Mouse (Mus musculus) T-helper 1 cell (primary cell): ENCODE measurements around the gene Calhm1.

Source experiments
- in situ Hi-C: fragments of 300-600 bp; cut with MboI, MseI; formaldehyde crosslinking; loops from one replicate; pipeline ENCODE4 v1.15.1; 2025; ENCODE audit warnings: high pct_unique_total_duplicates

Calhm1 gene

DNA sequence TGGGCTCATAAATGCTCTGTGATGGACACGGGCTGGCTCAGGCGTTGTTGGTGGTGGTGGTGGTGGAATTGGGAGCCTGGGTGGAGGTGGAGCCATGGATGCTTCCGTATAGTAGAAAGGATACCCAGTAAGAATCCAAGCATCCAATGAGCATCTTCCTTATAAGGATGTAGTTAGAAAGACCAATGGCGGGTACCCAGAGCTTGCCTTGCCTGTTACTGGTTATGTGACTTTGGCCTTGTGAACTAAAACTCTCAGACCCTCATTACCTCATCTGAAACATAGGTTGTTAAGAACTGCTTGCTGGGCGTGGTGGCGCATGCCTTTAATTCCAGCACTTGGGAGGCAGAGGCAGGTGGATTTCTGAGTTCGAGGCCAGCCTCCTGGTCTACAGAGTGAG, 9.7 kb upstream of the Calhm1 start:
- in situ Hi-C loops, result loop anchor here (10.0 kb wide), 1 partner anchor 61 kb away; no protein-coding TSS in a partner anchor

DNA sequence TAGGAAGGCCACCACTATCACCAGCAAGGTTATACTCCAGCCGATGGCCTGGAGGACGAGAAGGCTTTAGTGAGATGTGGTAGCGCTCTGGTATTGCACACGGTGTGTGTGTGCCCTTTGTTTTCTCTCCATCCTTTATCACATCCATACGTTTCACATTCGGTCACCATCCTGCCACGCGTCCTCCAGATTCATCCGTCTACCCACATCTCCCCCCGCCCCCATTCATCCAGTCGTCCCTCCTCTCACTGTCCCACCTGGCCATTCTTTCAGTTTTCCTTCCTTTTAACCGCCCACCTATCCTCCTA, 8.0 kb upstream of the Calhm1 start:
- in situ Hi-C loops, result loop anchor here (10.0 kb wide), 1 partner anchor 63 kb away; no protein-coding TSS in a partner anchor

DNA sequence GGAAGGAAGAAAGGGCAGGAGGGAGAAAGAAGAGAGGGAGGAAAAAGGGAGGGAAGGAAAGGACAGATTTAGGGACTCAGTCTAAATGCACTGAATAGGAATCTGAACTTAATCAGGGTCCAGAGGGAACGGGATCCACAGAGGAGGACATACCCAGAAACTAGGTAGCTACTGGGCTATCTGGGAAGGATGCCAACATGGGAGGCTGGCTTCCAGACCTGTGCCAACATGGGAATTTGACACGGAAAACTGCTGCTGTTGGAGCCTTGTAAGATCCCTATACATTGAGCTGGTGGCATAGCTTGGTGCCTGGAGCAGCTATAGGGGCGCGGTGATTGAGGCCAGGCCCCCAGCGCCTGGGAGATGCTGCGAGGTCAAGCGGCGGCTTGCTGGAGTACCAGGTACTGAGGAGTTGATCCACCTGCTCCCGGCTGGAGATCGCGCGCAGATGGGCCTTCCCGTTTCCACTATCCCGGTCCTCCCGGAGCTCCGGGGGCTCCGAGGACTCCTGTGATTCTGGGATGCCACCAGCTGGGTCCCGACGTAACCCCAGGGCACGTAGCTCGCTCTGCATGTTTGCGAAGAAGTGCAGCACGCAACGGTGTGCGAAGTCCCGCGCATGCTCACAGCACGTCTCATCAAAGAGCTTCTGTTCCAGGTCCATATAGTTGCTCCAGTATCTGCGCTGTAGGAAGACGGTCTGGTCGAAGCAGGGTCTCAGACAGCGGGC, 7.4 kb upstream of the Calhm1 start:
- in situ Hi-C loops, result loop anchor here (10.0 kb wide), 1 partner anchor 63 kb away; no protein-coding TSS in a partner anchor

DNA sequence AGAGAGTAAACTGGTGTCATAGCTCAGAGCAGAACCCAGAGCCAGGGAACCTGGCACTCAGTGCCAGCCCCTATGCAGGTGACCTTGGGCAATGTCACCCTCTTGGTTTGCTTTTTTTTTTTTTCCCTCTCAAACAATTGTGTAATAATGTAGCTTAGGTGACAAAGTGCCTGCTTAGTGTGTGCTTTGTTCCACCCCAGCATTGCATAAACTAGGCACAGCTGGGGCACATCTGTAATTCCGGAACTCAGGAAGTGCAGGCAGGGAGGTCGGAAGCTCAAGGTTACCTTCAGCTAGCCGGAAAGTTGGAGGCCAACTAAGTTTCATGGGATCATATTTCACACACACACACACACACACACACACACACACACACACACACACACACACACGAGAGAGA, 5.8 kb upstream of the Calhm1 start:
- in situ Hi-C loops, result loop anchor here (10.0 kb wide), 1 partner anchor 65 kb away; no protein-coding TSS in a partner anchor

DNA sequence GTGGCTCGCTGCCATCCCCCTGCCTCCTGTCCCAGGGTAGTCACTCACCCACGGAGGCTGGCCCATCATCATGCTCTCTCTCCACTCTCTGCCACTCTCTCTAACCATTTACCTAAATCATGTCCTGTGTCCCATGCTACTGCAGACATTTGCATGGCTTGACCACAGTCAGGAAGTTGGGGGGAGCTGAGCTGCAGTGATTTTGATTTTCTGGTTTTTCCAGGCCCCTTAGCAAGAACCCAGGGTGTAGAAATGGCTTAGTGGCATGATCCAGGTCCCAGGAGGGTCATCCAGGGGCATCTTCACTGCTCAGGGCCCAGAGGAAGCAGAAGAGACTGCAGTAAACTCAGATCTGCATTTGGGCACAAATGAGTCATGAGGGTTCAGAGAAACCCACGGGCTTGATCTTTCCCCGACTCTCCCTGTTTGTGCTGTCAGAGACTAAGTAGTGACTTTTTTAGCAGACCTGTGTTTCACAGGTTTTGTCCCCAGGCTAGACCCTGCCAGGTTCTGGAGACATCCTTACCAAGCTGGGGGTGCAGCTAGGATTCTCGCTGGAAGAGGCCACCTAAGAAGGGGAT, 4.3 kb upstream of the Calhm1 start:
- in situ Hi-C loops, result no loop called here

DNA sequence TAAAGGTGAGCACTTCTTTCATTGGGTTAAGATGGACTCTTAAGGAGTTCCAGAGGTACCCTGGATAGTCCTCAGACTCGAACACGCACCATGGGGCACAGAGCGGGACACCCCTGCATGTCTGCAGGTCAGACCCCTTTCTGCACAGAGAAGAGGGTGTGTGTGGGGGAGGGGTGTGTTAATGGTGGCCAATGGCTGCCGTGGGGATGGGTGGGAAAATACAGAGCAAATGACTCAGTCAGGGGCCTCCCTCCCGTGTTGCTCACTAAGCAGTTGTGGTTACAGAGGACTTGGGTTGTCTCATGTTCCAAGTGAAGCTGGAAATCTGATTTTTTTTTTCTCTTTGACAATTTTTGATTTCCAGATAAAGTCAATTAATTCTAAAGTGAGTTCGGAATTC, 1.6 kb downstream of the Calhm1 start:
- in situ Hi-C loops, result no loop called here

DNA sequence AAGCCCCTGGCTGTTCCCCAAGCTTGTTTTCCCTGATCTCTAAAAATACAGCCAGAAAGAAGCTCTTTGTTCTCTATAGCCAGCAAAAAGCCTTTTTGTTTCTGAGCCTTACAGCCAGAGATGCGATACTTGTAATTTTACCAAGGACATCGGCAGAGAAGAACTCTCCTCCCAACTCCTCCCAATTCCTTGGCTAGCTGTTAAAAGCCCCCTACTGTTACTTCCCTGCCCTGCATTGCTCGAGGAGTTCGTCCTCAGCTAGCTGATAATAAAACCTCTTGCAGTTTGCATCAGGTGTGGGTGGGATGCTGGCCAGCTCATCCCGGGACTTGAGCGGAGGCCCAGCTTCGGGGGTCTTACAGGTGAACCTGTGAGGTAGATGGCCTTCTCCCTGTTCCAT, 4.4 kb downstream of the Calhm1 start:
- in situ Hi-C loops, result loop anchor here (10.0 kb wide), 1 partner anchor 445 kb away; no protein-coding TSS in a partner anchor

DNA sequence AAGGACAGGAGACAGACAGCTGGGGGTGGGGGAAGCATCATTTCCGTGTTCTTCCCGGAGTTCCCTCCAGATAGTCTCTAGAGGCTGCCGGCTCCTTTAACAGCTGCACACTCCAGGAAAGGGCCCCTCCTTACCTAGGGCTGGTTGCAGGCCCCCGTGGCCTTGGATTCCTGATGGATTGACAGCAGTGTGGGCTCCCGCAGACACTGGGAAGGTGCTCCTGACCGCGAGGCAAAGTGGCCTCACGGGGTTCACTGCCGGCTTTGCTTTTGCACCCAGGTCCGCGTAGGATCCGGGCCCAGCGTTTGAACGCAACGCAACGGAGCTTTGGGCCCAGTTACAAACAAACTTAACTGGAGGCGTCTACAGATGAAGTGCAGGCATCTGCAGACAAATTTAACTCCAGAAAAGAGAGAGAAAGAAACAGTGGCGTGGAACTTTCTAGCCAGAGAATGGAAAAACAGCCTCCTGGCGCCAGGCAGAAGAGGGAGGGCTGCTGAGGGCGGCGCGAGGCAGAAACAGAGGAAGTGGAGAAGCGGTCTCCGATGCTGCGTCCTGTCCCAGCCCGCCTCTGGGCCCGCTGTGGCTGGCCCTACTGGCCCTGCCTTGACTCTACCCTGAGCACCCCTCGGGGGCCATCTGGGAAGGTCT, 6.2 kb downstream of the Calhm1 start, which contains the start of gene Calhm2:
Calhm2 (minus strand) TSS at position 524 of the 651 bp plus-strand sequence.
- in situ Hi-C loops, result loop anchor here (10.0 kb wide), 1 partner anchor 447 kb away; no protein-coding TSS in a partner anchor

DNA sequence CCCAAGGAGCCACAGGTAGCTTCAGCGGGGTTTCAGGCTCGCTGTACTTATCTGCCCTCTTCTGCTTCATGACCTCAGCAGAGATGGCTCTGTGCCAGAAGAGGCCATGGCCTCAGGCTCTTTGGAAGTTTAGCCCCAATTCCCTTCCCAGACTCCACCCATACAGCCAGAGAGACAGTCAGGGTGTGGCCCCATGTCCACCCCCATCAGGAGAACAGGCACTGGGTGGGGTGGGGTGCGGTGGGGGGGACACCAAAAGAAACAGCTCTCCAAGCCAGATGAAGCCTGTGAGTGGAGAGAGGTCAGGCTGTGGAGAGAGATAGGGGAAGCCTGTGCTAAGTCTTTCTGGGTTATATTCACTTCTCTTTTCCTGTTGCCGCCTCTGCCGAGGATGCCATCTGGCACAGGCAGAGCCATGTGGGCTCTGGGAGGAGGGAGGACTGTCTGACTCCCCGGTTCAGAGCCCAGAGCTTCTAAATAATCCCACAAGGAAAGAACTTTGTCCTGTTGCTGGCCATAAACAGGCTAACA, 6.9 kb downstream of the Calhm1 start:
- in situ Hi-C loops, result loop anchor here (10.0 kb wide), 1 partner anchor 448 kb away; no protein-coding TSS in a partner anchor

DNA sequence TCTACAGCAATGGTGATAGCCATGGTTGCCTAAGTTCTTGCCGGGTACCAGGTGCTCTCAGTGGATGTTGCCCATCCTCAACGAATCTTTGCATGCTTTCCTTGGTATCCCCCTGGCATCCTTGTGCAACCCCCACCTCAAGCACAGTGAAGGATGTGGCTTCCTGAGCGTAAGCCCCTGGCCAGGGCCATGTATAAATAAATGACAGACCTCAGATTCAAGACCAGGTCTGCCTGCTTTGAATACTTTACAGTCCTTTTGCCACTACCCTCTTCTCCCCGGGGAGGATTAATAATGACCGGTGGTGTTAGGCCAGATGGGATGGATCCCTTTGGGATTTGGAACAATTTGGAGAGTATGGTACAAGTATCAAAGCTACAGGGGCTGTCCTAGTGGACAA, 7.9 kb downstream of the Calhm1 start:
- in situ Hi-C loops, result loop anchor here (10.0 kb wide), 1 partner anchor 449 kb away; no protein-coding TSS in a partner anchor

DNA sequence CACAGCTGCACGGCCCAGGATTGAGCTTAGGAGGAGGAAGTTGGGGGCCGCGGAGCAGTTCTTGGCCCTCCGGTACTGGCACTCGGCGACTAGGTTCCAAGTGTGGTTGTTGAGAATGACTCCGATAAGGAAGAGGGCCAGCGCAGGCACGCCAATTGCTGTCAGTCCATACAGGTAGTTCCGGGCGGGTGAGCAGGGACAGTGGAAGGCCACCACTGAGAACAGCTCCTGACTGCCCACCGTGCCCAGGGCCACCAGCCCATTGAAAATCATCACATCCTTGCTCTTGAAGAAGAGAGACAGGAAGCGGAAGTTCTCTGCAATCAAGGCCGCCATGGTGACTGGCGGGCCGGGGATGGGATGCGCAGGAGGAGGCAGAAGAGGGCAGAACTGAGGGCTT, 8.5 kb downstream of the Calhm1 start:
- in situ Hi-C loops, result loop anchor here (10.0 kb wide), 1 partner anchor 449 kb away; no protein-coding TSS in a partner anchor

DNA sequence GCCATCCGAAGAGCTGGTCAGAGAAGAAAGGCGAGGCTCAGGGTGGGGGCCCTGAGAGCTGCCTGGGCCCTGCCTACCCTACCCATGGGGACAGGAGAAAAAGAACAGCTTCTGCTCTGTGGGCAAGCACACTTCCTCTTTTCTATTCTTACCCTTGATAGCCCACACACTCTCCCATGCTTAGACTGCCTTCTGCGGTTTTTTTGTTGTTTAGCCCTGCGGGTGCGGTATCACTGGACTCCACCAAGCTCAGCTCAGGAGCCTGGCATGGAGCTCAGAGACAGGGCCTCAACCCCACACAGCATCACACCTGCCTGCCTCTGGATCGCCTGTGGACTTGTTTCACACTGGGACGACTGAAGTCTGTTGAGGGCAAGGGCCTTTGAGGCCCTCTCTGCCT, 10.9 kb downstream of the Calhm1 start:
- in situ Hi-C loops, result loop anchor here (10.0 kb wide), 1 partner anchor 452 kb away; no protein-coding TSS in a partner anchor

DNA sequence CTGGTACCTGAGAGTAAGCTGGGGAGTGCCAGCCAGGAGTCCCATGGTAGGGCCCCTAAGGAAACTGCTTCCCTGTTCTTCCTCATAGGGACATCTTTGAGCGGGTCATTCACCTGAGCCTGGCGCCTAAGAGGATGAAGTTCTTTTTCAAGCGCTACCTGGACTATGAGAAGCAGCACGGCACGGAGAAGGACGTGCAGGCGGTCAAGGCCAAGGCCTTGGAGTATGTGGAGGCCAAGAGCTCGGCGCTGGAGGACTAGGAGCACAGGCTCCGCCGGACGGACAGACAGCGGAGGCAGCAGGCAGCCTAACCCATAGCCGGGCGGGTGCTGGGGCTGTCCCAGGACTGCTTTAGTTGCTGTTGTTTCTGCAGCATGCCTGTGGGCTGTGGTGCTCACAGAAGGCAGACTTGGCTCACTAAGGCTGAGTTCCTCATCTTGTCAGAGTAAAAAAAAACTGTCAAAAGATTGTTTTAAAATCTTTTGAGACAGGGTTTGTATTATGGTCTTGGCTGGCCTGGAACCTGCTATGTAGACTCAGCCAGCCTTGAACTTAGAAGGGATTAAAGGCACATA, 13.4 kb downstream of the Calhm1 start:
- in situ Hi-C loops, result loop anchor here (10.0 kb wide), 1 partner anchor 454 kb away; no protein-coding TSS in a partner anchor

DNA sequence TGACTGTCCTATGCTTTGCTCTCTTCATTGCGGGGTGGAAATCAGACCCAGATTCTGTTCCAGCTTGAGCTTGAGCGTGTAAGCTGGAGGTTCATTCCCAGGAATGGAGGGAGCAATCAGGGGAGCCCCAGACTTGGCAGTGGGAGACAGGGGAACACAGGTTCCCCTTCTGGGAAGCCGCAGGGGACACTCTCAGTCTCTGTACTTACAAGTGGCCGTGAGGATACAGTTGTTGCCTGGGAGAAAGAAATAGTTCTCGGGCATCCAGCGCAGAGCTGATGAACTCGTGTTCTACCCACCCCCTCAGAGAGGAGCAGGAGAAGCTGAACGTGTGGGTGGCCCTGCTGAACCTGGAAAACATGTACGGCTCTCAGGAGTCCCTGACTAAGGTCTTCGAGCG, 15.2 kb downstream of the Calhm1 start:
- in situ Hi-C loops, result no loop called here

DNA sequence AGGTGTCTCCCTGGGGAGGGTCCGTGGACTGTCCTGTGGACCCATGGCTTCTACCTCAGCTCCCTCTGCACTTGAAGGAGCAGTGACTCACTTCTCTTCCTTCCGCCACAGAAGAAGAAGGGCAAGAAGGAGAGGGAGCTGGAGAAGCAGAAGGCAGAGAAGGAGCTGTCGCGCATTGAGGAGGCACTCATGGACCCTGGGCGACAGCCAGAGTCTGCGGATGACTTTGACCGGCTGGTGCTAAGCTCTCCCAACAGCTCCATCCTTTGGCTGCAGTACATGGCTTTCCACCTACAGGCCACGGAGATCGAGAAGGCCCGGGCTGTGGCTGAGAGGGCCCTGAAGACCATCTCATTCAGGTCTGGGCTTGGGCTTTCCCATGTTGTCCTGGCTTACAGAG, 15.9 kb downstream of the Calhm1 start:
- in situ Hi-C loops, result no loop called here

DNA sequence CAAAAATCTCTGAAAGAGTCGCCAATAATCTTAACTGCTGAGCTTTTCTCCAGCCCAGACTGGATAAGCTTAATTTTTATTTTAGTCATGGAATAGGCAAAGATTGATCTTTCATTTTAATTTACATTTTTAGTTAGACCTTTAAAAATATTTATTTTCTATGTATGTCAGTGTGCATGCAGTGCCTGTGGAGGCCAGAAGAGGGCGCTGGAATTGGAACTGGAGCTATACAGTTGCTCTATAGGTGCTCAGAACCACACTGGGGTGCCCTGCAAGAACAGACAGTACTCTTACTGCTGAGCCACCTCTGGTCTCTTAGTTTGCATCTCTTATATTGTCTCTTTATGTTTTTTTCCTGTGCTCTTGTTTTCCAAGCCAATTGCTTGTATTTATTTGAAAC, 21.3 kb downstream of the Calhm1 start:
- in situ Hi-C loops, result loop anchor here (5.0 to 25.0 kb wide), 2 partner anchors 44 to 1361 kb away; no protein-coding TSS in a partner anchor

DNA sequence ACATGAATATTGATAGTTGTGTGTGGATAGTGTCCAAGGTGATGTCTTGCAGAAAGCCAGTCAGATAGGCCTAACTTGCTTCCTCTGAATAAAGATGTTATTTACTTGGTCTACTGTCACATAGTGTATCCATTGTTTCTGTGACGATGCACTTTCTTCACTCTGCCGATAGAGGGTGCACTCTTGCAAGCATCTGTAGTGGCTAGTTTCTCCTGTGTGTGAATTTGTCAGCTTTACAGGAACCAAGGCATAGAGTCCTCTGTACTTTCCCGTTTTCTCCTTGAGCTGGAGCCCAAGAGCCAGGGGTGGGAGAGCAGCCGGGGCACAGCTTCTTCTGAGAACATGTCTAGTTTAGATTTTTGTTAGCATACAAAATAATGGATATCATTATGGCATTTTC, 23.0 kb downstream of the Calhm1 start:
- in situ Hi-C loops, result loop anchor here (5.0 to 25.0 kb wide), 2 partner anchors 46 to 1359 kb away; no protein-coding TSS in a partner anchor

DNA sequence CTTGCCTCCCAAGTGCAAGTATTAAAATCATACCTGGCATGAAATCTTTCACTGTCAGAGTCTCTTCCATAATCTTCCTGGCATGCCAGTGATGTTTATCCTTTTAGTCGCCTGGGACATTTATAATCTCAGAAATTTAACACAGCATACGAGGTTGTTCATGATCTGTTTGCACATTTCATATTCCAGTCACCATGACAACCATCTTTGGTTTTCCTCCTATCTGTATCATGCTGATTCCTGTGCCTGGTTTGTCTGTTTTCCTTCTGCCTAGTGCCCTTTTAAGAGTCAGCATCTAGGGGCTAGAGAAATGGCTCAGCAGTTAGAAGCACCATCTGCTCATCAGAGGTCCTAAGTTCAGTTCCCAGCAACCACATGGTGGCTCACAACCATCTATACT, 25.4 kb downstream of the Calhm1 start:
- in situ Hi-C loops, result loop anchor here (25.0 kb wide), 1 partner anchor 1356 kb away; no protein-coding TSS in a partner anchor

DNA sequence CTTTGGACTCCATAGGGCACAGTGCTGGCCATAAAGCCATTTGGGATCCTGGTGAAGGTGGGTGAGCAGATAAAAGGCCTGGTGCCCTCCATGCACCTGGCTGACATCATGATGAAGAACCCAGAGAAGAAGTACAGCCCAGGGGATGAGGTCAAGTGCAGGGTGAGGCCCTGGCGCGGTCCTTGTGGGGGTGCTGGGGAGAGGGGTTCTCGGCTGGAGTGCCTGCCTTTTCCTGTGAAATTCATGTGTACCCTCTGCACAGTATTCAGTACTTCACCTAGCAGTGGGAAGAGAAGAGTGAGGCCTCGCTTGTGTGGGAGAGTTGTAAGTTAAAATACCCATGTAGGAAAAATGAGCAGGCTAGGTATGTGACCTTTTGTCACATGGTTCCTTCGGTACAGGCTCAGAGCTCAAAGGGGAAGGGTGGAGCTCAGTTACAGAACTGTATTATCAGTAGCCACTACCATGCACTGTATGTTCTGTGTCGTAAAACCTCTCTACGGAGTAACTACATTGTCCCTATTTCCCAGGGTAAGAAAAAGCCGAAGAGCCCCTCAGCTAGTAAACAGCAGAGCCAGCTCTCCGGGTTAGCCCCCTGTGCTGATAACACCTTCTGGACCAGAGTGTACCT, 39.3 kb downstream of the Calhm1 start:
- in situ Hi-C loops, result loop anchor here (25.0 kb wide), 1 partner anchor 1342 kb away; no protein-coding TSS in a partner anchor

DNA sequence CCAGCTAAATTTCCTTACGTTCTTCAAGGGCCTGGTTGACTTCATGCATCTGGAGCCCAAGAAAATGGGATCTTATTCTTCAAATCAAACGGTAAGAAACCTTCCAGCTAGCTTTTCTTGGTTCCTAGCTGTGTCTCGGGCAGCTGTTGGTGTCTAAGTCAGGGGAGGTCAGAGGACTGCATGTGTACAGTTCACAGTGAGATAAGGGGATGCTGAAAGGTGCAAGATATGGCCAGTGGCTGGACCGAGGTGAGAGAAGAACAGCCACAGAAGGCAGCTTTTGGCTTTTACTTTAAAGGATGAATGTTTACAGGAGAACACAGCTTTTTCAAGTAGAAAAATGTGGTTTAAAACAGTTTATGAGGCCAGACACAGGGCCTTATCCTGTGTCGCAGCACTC, 43.0 kb downstream of the Calhm1 start:
- in situ Hi-C loops, result loop anchor here (25.0 kb wide), 1 partner anchor 1339 kb away; no protein-coding TSS in a partner anchor
